Mouse (Mus musculus) ovary, postnatal 14 days (tissue): Measurements from ENCODE around the gene St8sia1.

Source experiments
- DNase-seq: peaks from one replicate; pipeline ENCODE4 v3.0.0; 2022; ENCODE audit warnings: low spot score

Gene St8sia1

DNA sequence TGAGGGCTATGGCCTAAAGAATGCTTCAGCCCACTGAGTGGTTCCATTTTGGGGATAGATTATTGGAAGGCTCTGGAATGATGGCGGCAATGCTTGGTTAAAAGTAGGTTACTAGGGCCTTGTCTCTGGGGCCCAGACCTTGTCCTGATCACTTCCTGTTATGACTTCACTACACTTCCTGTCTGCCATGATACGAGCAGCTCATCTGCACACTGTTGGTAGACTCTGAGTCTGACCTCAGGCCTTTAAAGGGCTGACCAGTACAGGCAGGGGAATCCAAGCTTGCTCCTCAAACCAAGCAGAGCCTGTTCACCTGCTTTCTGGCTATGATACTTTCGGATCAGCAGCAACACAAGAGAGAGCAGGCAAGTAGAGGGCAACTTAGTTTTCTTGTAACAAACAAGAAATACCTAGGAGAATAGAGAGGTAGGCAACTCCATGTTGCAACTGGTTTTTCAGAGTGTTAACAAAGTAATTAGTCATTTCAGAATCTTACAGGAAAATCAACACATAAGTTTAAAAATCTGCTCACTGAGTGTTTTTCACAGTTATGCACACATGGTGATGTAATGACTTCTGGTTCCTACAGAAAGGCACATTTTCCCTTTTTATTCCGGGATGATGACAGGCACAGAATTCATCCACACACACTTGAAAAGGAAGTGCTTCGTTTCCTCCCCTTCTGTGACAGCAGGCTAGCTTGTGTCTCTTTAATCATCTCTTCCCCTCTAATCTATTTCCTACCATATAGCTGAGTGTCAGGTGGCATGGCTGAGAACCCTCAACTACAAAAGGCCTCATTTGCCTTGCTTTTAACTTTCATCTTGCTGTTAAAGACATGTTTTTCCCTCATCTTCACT is 55.1 kb downstream of the St8sia1 start:
- no peak for DNase-seq

- DNase-seq, result no peak
Measured at GRCm38 (mm10) chr6:142908412-142908811, 55.8 kb downstream of the St8sia1 start.

GRCm38 (mm10) chr6:142895371-142895770 is 68.9 kb downstream of the St8sia1 start:
- DNase-seq, result no peak

DNA sequence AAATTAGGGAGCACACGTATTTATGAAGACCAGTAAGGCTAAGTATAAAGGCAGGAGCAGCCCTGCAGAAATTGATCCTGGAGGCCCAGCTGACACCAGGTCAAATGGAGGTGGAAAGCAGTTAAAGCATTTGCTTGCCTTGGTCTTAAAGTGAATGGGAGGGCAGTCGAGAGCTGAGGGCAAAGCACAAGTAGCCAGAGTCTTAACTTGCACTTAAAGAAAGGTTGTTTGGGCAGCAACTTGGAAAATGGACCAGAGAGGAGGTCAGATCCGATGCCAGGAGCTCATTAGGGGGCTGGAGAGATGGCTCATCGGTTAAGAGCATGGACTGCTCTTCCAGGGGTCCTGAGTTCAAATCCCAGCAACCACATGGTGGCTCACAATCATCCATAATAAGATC is 70.5 kb downstream of the St8sia1 start:
- no peak for DNase-seq

DNA sequence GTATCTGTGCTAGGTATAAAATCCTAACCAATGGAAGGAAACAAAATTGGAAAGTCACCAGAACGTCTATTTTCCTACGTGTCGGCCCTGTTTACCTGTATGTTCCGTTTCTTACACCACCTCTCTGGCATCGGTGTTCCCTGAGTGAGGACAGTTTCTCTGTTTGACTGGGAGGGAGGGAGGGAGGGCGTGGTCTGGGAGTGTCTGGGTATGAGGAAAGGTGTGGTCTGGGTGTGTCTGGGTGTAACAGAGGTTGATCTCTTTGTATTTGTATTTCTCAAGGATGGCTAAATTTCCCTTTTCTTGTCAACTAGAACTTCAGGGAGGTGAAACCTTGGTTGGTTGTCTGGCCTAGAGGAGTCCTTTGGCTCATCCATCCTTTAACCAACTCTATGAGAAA is 73.9 kb downstream of the St8sia1 start:
- DNase-seq, result no peak

- no peak for DNase-seq
Measured at GRCm38 (mm10) chr6:142888970-142889740, 75.1 kb downstream of the St8sia1 start.

DNA sequence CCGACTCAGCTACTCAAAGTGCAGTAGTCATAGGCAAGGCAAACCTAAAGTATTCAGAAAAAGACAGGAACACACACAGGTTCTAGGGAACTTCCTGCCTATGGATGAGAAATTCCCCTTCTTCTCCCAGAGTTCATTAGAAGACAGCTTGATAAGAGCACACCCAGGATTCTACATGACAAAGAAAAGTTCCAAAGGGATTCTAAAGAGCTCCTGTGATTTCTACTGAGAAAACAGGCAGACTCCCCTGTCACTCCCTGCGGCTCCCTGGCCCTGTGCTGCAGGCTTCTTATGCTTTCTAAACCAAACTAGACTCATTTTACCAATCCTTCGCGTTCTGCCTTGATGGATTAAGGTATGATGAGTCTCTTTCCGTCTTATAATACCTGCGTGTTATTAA is 75.9 kb downstream of the St8sia1 start:
- no peak for DNase-seq

DNA sequence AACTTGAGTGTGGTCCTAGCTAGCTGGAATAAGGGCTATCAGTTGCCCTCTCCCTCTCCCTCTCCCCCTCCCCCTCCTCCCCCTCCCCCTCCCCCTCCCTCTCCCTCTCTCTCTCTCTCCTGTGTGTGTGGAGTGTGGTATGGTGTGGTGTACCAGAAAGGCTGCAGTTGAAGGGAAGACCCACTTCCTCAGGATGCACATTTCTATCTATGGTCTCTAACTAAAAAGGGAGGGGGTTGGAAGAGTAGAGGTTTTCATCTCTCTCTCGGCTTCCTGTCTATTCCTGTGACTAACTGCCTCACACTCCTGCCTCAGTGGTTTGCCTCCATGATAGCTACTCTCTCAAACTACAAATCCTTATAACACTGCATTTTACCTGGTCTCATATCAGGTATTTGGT is 76.9 kb downstream of the St8sia1 start:
- no peak for DNase-seq

GRCm38 (mm10) chr6:142885364-142886154 is 78.7 kb downstream of the St8sia1 start:
- no peak for DNase-seq

DNA sequence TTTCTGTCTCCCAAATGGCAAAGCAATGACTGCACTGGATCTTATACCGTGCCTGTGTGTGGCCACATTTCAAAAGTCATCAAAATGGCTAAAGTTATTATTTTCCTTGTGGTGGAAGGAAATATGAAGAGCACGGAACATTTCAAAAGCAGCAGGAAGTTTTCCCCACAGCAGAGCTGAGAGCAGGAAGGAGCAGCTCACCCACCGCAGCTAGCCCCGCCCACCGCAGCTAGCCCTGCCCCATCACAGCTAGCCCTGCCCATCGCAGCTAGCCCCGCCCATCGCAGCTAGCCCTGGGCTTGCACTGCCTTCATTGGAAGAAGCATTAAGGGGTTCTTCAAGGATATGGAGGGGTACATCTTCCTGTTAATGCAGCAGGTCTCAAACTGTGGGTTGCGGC is 80.1 kb downstream of the St8sia1 start:
- no peak for DNase-seq

GRCm38 (mm10) chr6:142880849-142881470 is 83.3 kb downstream of the St8sia1 start:
- no peak for DNase-seq

GRCm38 (mm10) chr6:142878744-142879701 is 85.2 kb downstream of the St8sia1 start:
- DNase-seq, result no peak

DNA sequence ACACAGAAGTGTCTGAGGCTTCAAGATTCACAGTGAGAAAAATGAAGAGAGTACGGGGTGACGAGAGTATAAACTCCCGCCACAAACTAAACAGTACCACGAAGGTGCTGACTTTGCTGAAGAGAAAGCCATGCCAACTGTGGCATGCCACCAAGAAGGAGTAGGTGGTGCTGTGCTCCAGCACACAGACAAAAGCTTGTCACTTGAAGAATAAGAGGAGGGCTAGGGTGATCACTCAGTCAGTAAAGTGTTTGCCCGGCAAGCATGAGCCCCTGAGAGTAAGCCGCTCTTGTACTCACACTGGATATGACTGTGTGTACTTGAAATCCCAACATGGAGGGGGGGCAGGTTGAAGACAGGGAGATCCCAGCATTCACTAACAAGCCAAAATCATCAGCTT is 87.0 kb downstream of the St8sia1 start:
- DNase-seq, result no peak

- DNase-seq, result no peak
Measured at GRCm38 (mm10) chr6:142876279-142876899, 87.9 kb downstream of the St8sia1 start.

DNA sequence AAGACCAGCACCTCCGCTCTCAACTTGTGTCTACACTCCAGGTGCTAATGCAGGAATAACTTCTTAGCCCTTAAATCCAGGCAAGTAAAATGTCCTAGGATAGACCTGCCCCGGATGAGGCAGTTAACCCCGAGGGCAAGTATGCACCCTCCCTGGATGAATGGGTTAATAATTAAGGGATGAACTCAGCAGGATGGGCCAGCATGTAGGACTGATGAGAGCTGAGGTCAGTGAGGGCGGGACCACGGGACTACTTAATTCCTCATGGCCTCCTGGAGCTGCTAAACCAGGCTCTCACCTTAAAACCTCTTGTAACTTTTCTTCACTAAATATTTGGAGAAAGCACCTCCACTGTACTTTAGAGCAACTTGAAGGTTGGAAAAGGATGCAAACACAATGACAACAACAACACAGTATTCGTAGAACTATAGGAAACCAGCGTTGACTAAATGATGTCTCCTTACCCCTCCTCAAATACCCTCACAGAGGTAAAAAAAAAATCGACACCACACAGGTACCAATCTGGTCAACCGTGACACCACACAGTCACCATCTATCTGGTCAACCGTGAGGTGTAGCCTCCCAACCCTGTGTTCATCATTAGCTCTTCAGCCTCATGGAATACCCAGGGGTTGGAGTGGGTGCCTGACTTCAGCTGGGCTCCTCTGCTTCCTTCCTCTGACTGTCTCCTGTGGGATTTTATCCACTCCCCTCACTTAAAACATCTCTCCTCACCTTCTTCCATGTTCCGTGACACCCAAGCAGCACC is 90.3 kb downstream of the St8sia1 start:
- no peak for DNase-seq

- DNase-seq, result no peak
Measured at GRCm38 (mm10) chr6:142869715-142870422, 94.4 kb downstream of the St8sia1 start.

DNA sequence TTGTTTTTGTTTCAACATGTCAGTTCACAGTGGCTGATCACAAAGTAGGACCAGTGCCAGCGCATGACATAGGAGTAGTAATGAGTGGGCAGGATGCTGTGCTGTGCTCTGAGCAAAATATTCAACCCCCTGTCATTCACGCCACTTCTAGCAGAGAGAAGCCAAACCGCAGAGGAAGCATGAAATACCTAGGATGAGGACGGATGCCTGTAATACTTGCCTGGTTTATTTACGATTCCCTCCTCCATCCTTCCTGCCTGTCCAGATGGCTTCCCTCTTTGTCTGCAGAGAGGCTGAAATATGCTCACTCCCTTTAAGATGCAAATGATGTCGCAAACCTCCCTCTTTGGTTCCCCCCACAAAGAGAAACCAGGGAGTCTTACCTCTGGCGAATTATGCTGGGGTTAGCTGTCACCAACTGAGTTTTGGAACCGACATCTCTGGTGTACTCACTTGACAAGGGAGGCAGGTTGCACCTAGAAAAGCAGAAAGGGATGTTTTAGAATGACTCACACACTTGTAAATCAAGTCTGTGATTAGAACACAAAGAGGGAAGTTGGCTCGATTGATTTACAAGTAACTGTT is 96.7 kb downstream of the St8sia1 start:
- DNase-seq, result no peak

GRCm38 (mm10) chr6:142867023-142867422 is 97.2 kb downstream of the St8sia1 start:
- DNase-seq, result no peak

GRCm38 (mm10) chr6:142865199-142865598 is 99.1 kb downstream of the St8sia1 start:
- no peak for DNase-seq
